Mouse (Mus musculus) heart, embryonic 11.5 days (tissue): ENCODE data around the gene Fam181a. TPM values are rescaled to one million over a fixed set of nuclear protein-coding genes. Genes with fewer than 3 reads are reported as not detected.

Source experiments
- ATAC-seq: fragments of 200-750 bp; cut with Nextera tagmentation; replicated peaks from 2 replicates; pipeline ENCODE4 v1.8.0; 2017; ENCODE audit warnings: moderate library complexity; ENCODE audit not compliant: insufficient number of reproducible peaks, low FRiP score, low TSS enrichment
- H3K27ac ChIP-seq: fragments of 300-500 bp; sonication (generic); 2 replicates; pipeline ENCODE4 v1.5.1; 2014; ENCODE audit warnings: mild to moderate bottlenecking, low read depth, low read length
- H3K27me3 ChIP-seq: fragments of 300-500 bp; sonication (generic); 2 replicates; pipeline ENCODE4 v1.6.1; 2014; ENCODE audit warnings: mild to moderate bottlenecking, low read length, mixed read lengths; ENCODE audit not compliant: control insufficient read depth, insufficient read depth
- H3K36me3 ChIP-seq: fragments of 300-500 bp; sonication (generic); 2 replicates; pipeline ENCODE4 v1.6.1; 2014; ENCODE audit warnings: mild to moderate bottlenecking, low read length, moderate library complexity, mixed read lengths; ENCODE audit not compliant: control insufficient read depth, insufficient read depth
- H3K4me1 ChIP-seq: fragments of 300-500 bp; sonication (generic); 2 replicates; pipeline ENCODE4 v1.6.1; 2014; ENCODE audit warnings: low read length; ENCODE audit not compliant: control insufficient read depth, insufficient read depth
- H3K4me2 ChIP-seq: fragments of 300-500 bp; sonication (generic); 2 replicates; pipeline ENCODE4 v1.6.1; 2014; ENCODE audit warnings: mild to moderate bottlenecking, moderate library complexity
- H3K4me3 ChIP-seq: fragments of 300-500 bp; sonication (generic); 2 replicates; pipeline ENCODE4 v1.5.1; 2014; ENCODE audit warnings: low read depth, low read length
- H3K9ac ChIP-seq: fragments of 300-500 bp; sonication (generic); 2 replicates; pipeline ENCODE4 v1.6.1; 2014; ENCODE audit warnings: mild to moderate bottlenecking, low read depth, low read length, moderate library complexity
- H3K9me3 ChIP-seq: fragments of 300-500 bp; sonication (generic); replicated peaks from 2 replicates; pipeline ENCODE4 v1.6.1; 2016; ENCODE audit warnings: low read length; ENCODE audit not compliant: control insufficient read depth
- WGBS: fragments of 180-500 bp; shearing (Covaris S2); extraction: QIAGEN DNeasy Blood & Tissue Kit; methylation state at CpG from one replicate; pipeline ENCODE4 v1.1.7; 2014; ENCODE audit not compliant: insufficient replicate concordance; 5-methylcytosine and 5-hydroxymethylcytosine counted together
- polyA plus RNA-seq: library from polyadenylated mRNA; unstranded; fragments of >200 nt; fragmentation: Nextera tagmentation; extraction: Ambion mirVana; gene quantifications from 2 replicates; pipeline ENCODE4 v1.2.1, GENCODE M21; 2014

Gene Fam181a
- polyA plus RNA-seq, 1 experiment from 2014 or later: not detected

DNA sequence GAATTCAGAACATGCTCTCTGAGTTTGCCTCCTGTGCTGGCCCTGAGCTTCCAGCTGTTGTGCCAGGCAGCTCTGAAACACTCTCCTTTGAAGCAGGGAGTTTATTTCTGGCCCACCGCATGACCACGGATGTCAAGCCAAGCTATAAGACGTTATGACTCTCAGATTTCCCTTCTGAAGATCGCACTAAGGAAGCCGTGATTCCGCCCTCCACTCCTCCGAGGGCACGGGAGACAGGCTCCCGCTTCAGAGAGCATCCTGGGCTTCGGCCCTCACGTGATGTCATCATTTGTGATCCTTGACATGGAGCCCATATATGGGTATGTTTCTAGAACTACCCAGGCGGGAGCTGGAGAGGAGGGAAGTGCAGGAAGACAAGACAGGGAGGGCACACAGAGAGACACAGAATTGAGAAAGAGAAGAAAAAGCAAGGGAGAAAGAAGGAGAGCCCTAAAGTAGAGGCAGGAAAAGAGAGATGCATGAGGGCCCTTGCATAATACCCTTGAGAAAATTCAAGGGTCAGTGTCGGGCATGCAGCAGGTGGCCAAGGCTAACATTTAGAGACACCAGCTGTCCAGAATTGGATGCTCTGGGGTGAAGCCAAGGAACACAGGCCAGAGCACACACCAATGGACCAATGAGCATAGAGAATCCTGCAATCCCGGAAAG lies 45.1 kb downstream of the Fam181a start, which contains the start of gene Asb2:
Gene Asb2 (minus strand): TSS at position 256 of the 669 bp plus-strand sequence.
- Histone ChIP-seq H3K9ac (peak within 1 kb of the TSS; percentile 61; the same call in 1 of the 2 replicates), H3K27ac (peak within 1 kb of the TSS; percentile 77), H3K36me3 (no peaks in the 10 kb centered on the region), H3K9me3 (no peaks in the 10 kb centered on the region), H3K4me3 (peak within 1 kb of the TSS; percentile 30), H3K4me1 (peaks cover 11% of the 10 kb centered on the region), H3K27me3 (no peaks in the 10 kb centered on the region), H3K4me2 (peak within 1 kb of the TSS; percentile 52)
- WGBS: 50% methylated on average over 14 of the region's 14 CpGs
- ATAC-seq: no peak

GRCm38 (mm10) chr12:103356415-103356748 lies 45.6 kb downstream of the Fam181a start:
- H3K9ac ChIP-seq: 0 out of 2 replicates have a peak overlapping the region, but pooled peaks have one; percentile 22
- no peak overlapping the region for H3K4me3 ChIP-seq
- no peaks in the 10 kb centered on the region for H3K9me3 ChIP-seq
- H3K27ac ChIP-seq: peak overlapping the region; percentile 77; the same call in 1 of the 2 replicates
- WGBS: 86% methylated on average over 4 of the region's 4 CpGs
- no peaks in the 10 kb centered on the region for H3K36me3 ChIP-seq
- no peak overlapping the region for H3K4me2 ChIP-seq
- ATAC-seq: no peak
- H3K27me3 ChIP-seq: no peaks in the 10 kb centered on the region
- H3K4me1 ChIP-seq: peaks cover 11% of the 10 kb centered on the region

GRCm38 (mm10) chr12:103358216-103358615 lies 47.4 kb downstream of the Fam181a start:
- Histone ChIP-seq H3K27me3 (no peaks in the 10 kb centered on the region), H3K36me3 (no peaks in the 10 kb centered on the region), H3K9ac (no peak overlapping the region), H3K4me1 (peaks cover 16% of the 10 kb centered on the region), H3K27ac (no peak overlapping the region), H3K9me3 (no peaks in the 10 kb centered on the region), H3K4me3 (no peak overlapping the region), H3K4me2 (no peak overlapping the region)
- WGBS: 68% methylated on average over 8 of the region's 8 CpGs
- no peak for ATAC-seq

DNA sequence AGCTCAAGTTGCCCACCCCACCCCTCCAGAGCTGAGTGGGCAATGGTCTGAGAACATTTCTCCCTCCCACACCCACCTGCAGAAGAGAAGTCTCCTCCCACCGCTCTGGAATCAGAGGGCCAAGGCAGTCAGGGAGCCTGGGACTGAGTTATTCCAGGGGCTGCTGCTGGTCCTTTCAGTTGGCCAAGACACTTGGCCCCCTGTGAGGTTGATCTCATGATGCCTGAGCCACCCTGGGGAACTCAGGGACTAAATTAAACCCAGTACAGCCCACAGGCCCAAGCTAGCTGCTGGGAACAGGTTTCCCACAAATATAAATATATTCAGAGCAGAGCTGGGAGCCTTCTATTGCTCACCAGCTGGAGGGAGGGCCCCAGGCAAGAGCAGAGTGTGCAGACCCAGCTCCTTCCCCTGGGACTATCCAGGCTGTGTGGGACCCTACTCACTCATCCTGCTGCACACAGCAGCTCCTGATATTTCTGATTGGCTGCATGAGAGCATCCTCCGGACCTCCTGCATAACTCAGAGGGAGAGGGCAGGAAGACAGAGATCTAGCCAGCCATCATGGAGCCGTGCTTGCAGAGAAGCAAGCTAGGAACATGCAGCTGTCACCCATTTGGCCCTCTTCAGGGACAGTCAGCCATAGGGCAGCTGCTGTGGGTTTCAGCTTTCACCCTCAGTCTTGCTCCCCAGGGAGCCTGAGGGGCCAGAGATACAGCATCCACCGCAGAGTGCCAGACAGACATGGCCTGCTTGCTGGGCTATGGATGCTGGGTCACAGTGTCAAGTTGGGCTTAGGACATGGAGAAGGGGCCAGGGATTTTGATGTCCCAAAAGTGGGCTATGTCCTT lies 48.4 kb downstream of the Fam181a start:
- 50% methylated on average over 4 of the region's 4 CpGs for WGBS
- no peak for ATAC-seq
- peaks cover 12% of the 10 kb centered on the region for H3K4me1 ChIP-seq

GRCm38 (mm10) chr12:103360812-103361211 lies 50.0 kb downstream of the Fam181a start:
- Histone ChIP-seq H3K9me3 (no peaks in the 10 kb centered on the region), H3K36me3 (no peaks in the 10 kb centered on the region), H3K27ac (no peak overlapping the region), H3K4me3 (no peak overlapping the region), H3K4me1 (peaks cover 11% of the 10 kb centered on the region), H3K9ac (no peak overlapping the region), H3K4me2 (no peak overlapping the region), H3K27me3 (no peaks in the 10 kb centered on the region)
- no peak for ATAC-seq
- WGBS: 85% methylated on average over 8 of the region's 8 CpGs

More for the DNA sequence above, 48.4 kb downstream of the Fam181a start:
- no peak overlapping the region for H3K27ac ChIP-seq
- no peaks in the 10 kb centered on the region for H3K36me3 ChIP-seq
- H3K9ac ChIP-seq: no peak overlapping the region
- no peak overlapping the region for H3K4me3 ChIP-seq
- H3K4me2 ChIP-seq: no peak overlapping the region
- H3K9me3 ChIP-seq: no peaks in the 10 kb centered on the region
- H3K27me3 ChIP-seq: no peaks in the 10 kb centered on the region

GRCm38 (mm10) chr12:103361539-103362307 lies 50.9 kb downstream of the Fam181a start:
- H3K27ac ChIP-seq: no peak overlapping the region
- H3K36me3 ChIP-seq: no peaks in the 10 kb centered on the region
- no peaks in the 10 kb centered on the region for H3K9me3 ChIP-seq
- peaks cover 11% of the 10 kb centered on the region for H3K4me1 ChIP-seq
- H3K4me2 ChIP-seq: no peak overlapping the region
- H3K4me3 ChIP-seq: no peak overlapping the region
- H3K9ac ChIP-seq: no peak overlapping the region
- WGBS: 82% methylated on average over 17 of the region's 17 CpGs
- no peaks in the 10 kb centered on the region for H3K27me3 ChIP-seq
- no peak for ATAC-seq

GRCm38 (mm10) chr12:103362336-103362735 lies 51.6 kb downstream of the Fam181a start:
- 35% methylated on average over 3 of the region's 3 CpGs for WGBS
- Histone ChIP-seq H3K4me2 (no peak overlapping the region), H3K27me3 (no peaks in the 10 kb centered on the region), H3K9ac (no peak overlapping the region), H3K36me3 (no peaks in the 10 kb centered on the region), H3K4me1 (peaks cover 11% of the 10 kb centered on the region), H3K9me3 (no peaks in the 10 kb centered on the region), H3K27ac (peak overlapping the region; percentile 11; the same call in 1 of the 2 replicates), H3K4me3 (no peak overlapping the region)
- ATAC-seq: no peak
